Mouse (Mus musculus): ENCODE results near the gene Camsap3. TPM values are rescaled to one million over a fixed set of nuclear protein-coding genes. Genes with fewer than 3 reads are reported as not detected.

The Camsap3 gene
- polyA plus RNA-seq, 1 experiment = 0.05 TPM

DNA sequence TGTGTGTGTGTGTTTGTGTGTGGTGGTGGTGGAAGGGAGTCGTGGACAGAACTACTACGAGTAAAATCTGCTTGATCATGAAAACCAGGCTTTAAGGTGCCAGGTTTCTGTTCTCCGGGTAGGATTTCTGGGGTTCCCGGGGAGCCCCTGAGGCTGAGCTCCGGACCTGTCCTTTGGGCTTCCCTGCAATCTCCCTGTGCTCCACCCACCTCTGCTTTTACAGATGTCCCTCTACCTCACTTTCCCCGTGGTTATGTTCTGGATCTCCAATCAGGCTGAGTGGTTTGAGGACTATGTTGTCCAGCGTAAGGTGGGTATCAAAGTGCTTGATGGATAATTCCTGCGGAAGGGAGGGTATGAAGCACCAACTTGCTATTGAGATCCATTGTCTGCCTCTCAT is 35.0 kb downstream of the Camsap3 start:
- no peak overlapping the region for H3ac ChIP-seq (ENCODE audit: control insufficient read depth, insufficient read length)
- H3K4me3 ChIP-seq = peak overlapping the region; percentile 91
- H3K27me3 ChIP-seq (ENCODE audit: control insufficient read depth, insufficient read depth, insufficient read length) = no peaks in the 10 kb centered on the region
- peaks cover 27% of the 10 kb centered on the region for H3K79me2 ChIP-seq (ENCODE audit: control insufficient read depth, insufficient read depth)
- peak overlapping the region; percentile 89 for H3K4me2 ChIP-seq (ENCODE audit: low read depth)
- no peak for TF ChIP-seq REST (IDR thresholded peaks at IDR 0.05; ENCODE audit: insufficient read depth, insufficient read length)
- TF ChIP-seq MAX (IDR thresholded peaks at IDR 0.05; ENCODE audit: low read depth) = no peak
- no peak for TF ChIP-seq E2F4 (IDR thresholded peaks at IDR 0.05; ENCODE audit: insufficient read depth)
- no peak for TF ChIP-seq POLR2A (IDR thresholded peaks at IDR 0.05; ENCODE audit: insufficient read length, low read depth)
- TF ChIP-seq MYOD1 (IDR thresholded peaks at IDR 0.05; ENCODE audit: control insufficient read depth in 1 of 3, insufficient read length in 2 of 3, low read depth in 2 of 3) = no peak
- no peak for TF ChIP-seq POLR2AphosphoS2 (IDR thresholded peaks at IDR 0.05; ENCODE audit: insufficient read length, low read depth)
- no peak for TF ChIP-seq MYOG (IDR thresholded peaks at IDR 0.05; ENCODE audit: control insufficient read depth in 1 of 3, insufficient read depth in 1 of 3, insufficient read length in 2 of 3, low read depth in 2 of 3)
- TF ChIP-seq TCF3 (IDR thresholded peaks at IDR 0.05; ENCODE audit: insufficient read length, low read depth) = no peak
- TF ChIP-seq CEBPB (IDR thresholded peaks at IDR 0.05; ENCODE audit: insufficient read depth, poor library complexity, severe bottlenecking) = no peak
- TF ChIP-seq TCF12 (IDR thresholded peaks at IDR 0.05; ENCODE audit: insufficient read depth, poor library complexity, severe bottlenecking) = no peak
- no peaks in the 10 kb centered on the region for H3K36me3 ChIP-seq (ENCODE audit: control insufficient read depth, insufficient read depth)

GRCm38 (mm10) chr8:3625445-3625844 is 38.4 kb downstream of the Camsap3 start, which contains the start of gene Pcp2:
Gene Pcp2, minus strand, starts transcription at chr8:3625545.
- Histone ChIP-seq H3K36me3 (ENCODE audit: control insufficient read depth, insufficient read depth) (no peaks in the 10 kb centered on the region), H3ac (ENCODE audit: control insufficient read depth, insufficient read length) (no peak within 1 kb of the TSS), H3K4me2 (ENCODE audit: low read depth) (no peak within 1 kb of the TSS), H3K79me2 (ENCODE audit: control insufficient read depth, insufficient read depth) (peaks cover 11% of the 10 kb centered on the region), H3K4me3 (no peak within 1 kb of the TSS), H3K27me3 (ENCODE audit: control insufficient read depth, insufficient read depth, insufficient read length) (no peaks in the 10 kb centered on the region)
- TF ChIP-seq TCF3 (IDR thresholded peaks at IDR 0.05; ENCODE audit: insufficient read length, low read depth) (no peak), POLR2AphosphoS2 (IDR thresholded peaks at IDR 0.05; ENCODE audit: insufficient read length, low read depth) (no peak), E2F4 (IDR thresholded peaks at IDR 0.05; ENCODE audit: insufficient read depth) (no peak), MYOG (IDR thresholded peaks at IDR 0.05; ENCODE audit: control insufficient read depth in 1 of 3, insufficient read depth in 1 of 3, insufficient read length in 2 of 3, low read depth in 2 of 3) (no peak), REST (IDR thresholded peaks at IDR 0.05; ENCODE audit: insufficient read depth, insufficient read length) (no peak), SRF (IDR thresholded peaks at IDR 0.05; ENCODE audit: control insufficient read depth, insufficient read length, low read depth) (no peak), MAX (IDR thresholded peaks at IDR 0.05; ENCODE audit: low read depth) (no peak)

- Histone ChIP-seq H3K4me2 (ENCODE audit: low read depth) (no peak overlapping the region), H3ac (ENCODE audit: control insufficient read depth, insufficient read length) (no peak overlapping the region), H3K36me3 (ENCODE audit: control insufficient read depth, insufficient read depth) (no peaks in the 10 kb centered on the region), H3K27me3 (ENCODE audit: control insufficient read depth, insufficient read depth, insufficient read length) (no peaks in the 10 kb centered on the region), H3K79me2 (ENCODE audit: control insufficient read depth, insufficient read depth) (no peaks in the 10 kb centered on the region), H3K4me3 (no peak overlapping the region)
- TF ChIP-seq USF1 (IDR thresholded peaks at IDR 0.05; ENCODE audit: low read depth) = no peak
- no peak for TF ChIP-seq MYOD1 (IDR thresholded peaks at IDR 0.05; ENCODE audit: control insufficient read depth in 1 of 3, insufficient read length in 2 of 3, low read depth in 2 of 3)
- no peak for TF ChIP-seq MAX (IDR thresholded peaks at IDR 0.05; ENCODE audit: low read depth)
- no peak for TF ChIP-seq POLR2A (IDR thresholded peaks at IDR 0.05; ENCODE audit: insufficient read length, low read depth)
- no peak for TF ChIP-seq SRF (IDR thresholded peaks at IDR 0.05; ENCODE audit: control insufficient read depth, insufficient read length, low read depth)
- no peak for TF ChIP-seq MYOG (IDR thresholded peaks at IDR 0.05; ENCODE audit: control insufficient read depth in 1 of 3, insufficient read depth in 1 of 3, insufficient read length in 2 of 3, low read depth in 2 of 3)
- no peak for TF ChIP-seq TCF3 (IDR thresholded peaks at IDR 0.05; ENCODE audit: insufficient read length, low read depth)
Observed at GRCm38 (mm10) chr8:3626971-3627370, 39.9 kb downstream of the Camsap3 start.

DNA sequence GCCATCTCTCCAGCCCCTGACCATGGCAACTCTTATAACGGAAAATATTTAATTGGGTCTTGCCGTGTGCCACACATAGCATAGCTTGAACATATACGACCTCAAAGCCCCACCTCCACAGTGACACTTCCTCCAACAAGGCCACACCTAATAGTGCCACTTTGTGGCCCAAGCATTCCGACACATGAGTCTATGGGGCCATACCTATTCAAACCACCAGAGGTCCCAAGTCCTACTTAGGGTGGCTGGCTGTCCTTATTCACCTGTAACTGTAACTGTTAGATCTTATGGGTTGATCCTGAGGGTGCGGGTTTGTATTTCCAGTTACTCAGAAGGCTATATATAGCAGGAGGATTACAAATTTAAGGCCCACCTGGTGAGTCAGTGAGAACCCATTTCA is 40.9 kb downstream of the Camsap3 start:
- Histone ChIP-seq H3K4me3 (no peak overlapping the region), H3K36me3 (ENCODE audit: control insufficient read depth, insufficient read depth) (no peaks in the 10 kb centered on the region), H3ac (ENCODE audit: control insufficient read depth, insufficient read length) (no peak overlapping the region), H3K79me2 (ENCODE audit: control insufficient read depth, insufficient read depth) (no peaks in the 10 kb centered on the region), H3K4me2 (ENCODE audit: low read depth) (no peak overlapping the region), H3K27me3 (ENCODE audit: control insufficient read depth, insufficient read depth, insufficient read length) (no peaks in the 10 kb centered on the region)
- TF ChIP-seq USF1 (IDR thresholded peaks at IDR 0.05; ENCODE audit: low read depth) (no peak), MYOG (IDR thresholded peaks at IDR 0.05; ENCODE audit: control insufficient read depth in 1 of 3, insufficient read depth in 1 of 3, insufficient read length in 2 of 3, low read depth in 2 of 3) (no peak), TCF12 (IDR thresholded peaks at IDR 0.05; ENCODE audit: insufficient read depth, poor library complexity, severe bottlenecking) (no peak), SRF (IDR thresholded peaks at IDR 0.05; ENCODE audit: control insufficient read depth, insufficient read length, low read depth) (no peak), CEBPB (IDR thresholded peaks at IDR 0.05; ENCODE audit: insufficient read depth, poor library complexity, severe bottlenecking) (no peak)

DNA sequence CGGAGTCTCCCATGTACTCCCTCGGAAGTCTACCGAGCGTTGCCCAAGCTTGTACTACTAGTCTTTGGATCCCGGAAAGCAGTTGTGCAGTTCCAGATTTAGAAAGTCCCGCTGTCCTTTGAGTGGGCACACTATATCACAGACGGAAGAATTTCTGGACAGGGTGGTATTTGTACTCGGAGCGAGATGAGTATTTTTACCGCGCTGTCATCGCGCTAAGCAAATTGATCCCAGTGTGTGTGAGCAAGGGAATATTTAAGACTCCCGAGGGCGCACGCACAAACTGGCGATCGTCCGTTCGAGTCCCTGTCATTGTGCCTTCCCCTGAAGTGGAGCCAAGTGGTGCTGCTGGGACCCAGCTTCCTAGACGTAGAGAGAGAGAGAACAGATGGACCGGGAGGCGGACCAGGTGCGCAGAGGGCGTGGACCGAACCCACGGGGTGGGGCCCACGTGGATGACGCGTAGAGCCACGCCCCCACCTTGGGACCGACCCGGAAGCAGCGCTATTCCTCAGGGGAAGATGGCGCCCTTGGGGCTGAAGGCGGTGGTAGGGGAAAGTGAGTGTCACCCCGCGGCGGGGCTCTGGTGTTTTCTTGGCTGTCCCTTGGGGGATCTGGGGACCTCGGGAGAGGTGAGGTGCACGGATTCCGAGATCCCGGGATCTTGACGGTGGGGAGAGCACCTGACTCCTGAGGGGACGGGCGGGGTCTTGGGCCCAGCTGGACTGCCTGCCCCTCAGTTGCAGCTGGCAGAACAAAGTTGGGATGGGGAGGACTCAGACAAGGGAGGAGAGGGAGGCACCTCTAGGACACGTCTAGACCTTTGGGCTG is 43.8 kb downstream of the Camsap3 start, which contains the start of gene Stxbp2:
Gene Stxbp2, plus strand, starts transcription at position 309 of the 831 bp plus-strand sequence.
- Histone ChIP-seq H3K36me3 (ENCODE audit: control insufficient read depth, insufficient read depth) (no peaks in the 10 kb centered on the region), H3K79me2 (ENCODE audit: control insufficient read depth, insufficient read depth) (no peaks in the 10 kb centered on the region), H3K27me3 (ENCODE audit: control insufficient read depth, insufficient read depth, insufficient read length) (peaks cover 8% of the 10 kb centered on the region), H3K4me2 (ENCODE audit: low read depth) (peak within 1 kb of the TSS; percentile 74), H3K4me3 (peak within 1 kb of the TSS; percentile 24), H3ac (ENCODE audit: control insufficient read depth, insufficient read length) (no peak within 1 kb of the TSS)
- TF ChIP-seq REST (IDR thresholded peaks at IDR 0.05; ENCODE audit: insufficient read depth, insufficient read length) = no peak
- TF ChIP-seq MYOD1 (IDR thresholded peaks at IDR 0.05; ENCODE audit: control insufficient read depth in 1 of 3, insufficient read length in 2 of 3, low read depth in 2 of 3) = peak in 1 of 3 experiments; percentile 12
- TF ChIP-seq MYOG (IDR thresholded peaks at IDR 0.05; ENCODE audit: control insufficient read depth in 1 of 3, insufficient read depth in 1 of 3, insufficient read length in 2 of 3, low read depth in 2 of 3) = no peak
- TF ChIP-seq TCF12 (IDR thresholded peaks at IDR 0.05; ENCODE audit: insufficient read depth, poor library complexity, severe bottlenecking) = no peak
- no peak for TF ChIP-seq TCF3 (IDR thresholded peaks at IDR 0.05; ENCODE audit: insufficient read length, low read depth)

Measured in myocyte (in vitro differentiated cells).